Comparison of ENCODE assay signal across 10 mouse cellular contexts in the genomic region with DNA sequence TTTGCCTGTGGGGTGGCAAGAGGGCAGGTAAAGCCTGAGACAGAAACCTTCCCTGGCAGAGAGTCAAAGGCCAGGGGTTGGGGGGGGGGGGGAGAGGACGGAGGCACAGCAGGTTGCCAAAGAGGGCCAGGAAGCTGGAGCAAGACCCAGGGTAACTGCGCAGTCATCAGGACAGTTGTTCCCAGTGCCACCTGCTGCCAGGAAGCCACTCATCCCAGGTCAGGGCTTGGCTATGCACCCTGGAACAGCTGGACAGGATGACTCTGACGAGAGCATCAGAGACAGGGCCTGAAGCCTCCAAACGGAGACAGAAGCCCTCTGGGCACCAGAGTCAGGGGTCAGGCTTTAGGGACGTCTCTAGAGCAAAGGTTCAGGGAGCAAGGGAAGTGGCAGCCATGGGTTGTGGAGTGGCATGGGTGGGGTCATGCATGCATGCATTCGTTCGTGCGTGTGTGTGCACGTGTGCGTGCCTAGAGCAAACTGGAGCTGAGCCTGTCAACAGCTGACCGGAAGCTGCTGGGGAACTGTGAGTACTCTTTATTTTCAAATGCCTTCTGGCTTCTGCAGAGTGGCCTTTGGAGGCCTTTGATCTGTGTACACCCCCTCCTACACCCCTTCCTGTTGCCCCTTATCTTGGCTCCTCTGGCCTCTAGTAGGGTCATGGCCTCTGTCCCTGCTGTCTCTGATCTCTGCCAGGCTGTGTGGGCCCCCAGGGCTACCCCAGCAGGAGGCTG. TPM values are rescaled to one million over a fixed set of nuclear protein-coding genes. Genes with fewer than 3 reads are reported as not detected.
DNase-seq lines count a peak whose midpoint lies in the region; ATAC-seq and TF ChIP-seq lines count a peak whose summit lies in the region.
"Had no signal": no experiment of that assay in that cellular context is flagged by ENCODE, and none has a peak within 500 bp of the region (broad histone marks: within the 10 kb centered on the region; RNA-seq: fewer than 3 reads in every experiment).

No protein-coding gene starts in this region.

- H3K4me3 ChIP-seq in heart, embryonic 14.5 days (ENCODE audit: control insufficient read depth in 1 of 2, insufficient read depth in 1 of 2, low read depth in 1 of 2, low read length in 2 of 2), result no peak overlapping the region
- H3K4me3 ChIP-seq in kidney, postnatal 0 days (replicated peaks; ENCODE audit: low read depth, low read length), result no peak overlapping the region
- H3K4me3 ChIP-seq in lung, postnatal 0 days (ENCODE audit: low read depth, low read length), result no peak overlapping the region
- H3K4me3 ChIP-seq in midbrain, embryonic 14.5 days (replicated peaks; ENCODE audit: low read depth, low read length), result no peak overlapping the region
- H3K4me3 ChIP-seq: heart, embryonic 13.5 days; stomach, embryonic 15.5 days had no signal

- DNase-seq in heart, postnatal 10 days, result no peak
- DNase-seq in kidney, postnatal 0 days (ENCODE audit: low spot score), result no peak
- peak; percentile 58 for DNase-seq in lung, postnatal 0 days (ENCODE audit: low spot score)
- DNase-seq in midbrain, embryonic 14.5 days, result no peak
- DNase-seq in adrenal gland, postnatal 25 days, result no peak

- no peak overlapping the region for H3K27ac ChIP-seq in heart, embryonic 14.5 days (replicated peaks in 1 of 2; ENCODE audit: control insufficient read depth in 1 of 2, insufficient read depth in 1 of 2, low read depth in 2 of 2, low read length in 2 of 2)
- no peak overlapping the region for H3K27ac ChIP-seq in kidney, postnatal 0 days
- peak overlapping the region; percentile 5; the same call in 1 of the 2 replicates for H3K27ac ChIP-seq in lung, postnatal 0 days (ENCODE audit: low read length)
- no peak overlapping the region for H3K27ac ChIP-seq in midbrain, embryonic 14.5 days (replicated peaks; ENCODE audit: low read depth, low read length)
- H3K27ac ChIP-seq: heart, embryonic 13.5 days; liver, embryonic 14.5 days; stomach, embryonic 15.5 days had no signal

- H3K27me3 ChIP-seq in heart, embryonic 14.5 days (ENCODE audit: control insufficient read depth, insufficient read depth, low read length), result no peaks in the 10 kb centered on the region
- no peaks in the 10 kb centered on the region for H3K27me3 ChIP-seq in kidney, postnatal 0 days (ENCODE audit: insufficient read depth, low read length)
- H3K27me3 ChIP-seq in lung, postnatal 0 days (replicated peaks; ENCODE audit: insufficient read depth, low read length), result no peaks in the 10 kb centered on the region
- no peaks in the 10 kb centered on the region; the same call in 1 of the 2 replicates for H3K27me3 ChIP-seq in midbrain, embryonic 14.5 days (ENCODE audit: control insufficient read depth, insufficient read depth, low read length)
- H3K27me3 ChIP-seq: stomach, embryonic 15.5 days had no signal

- H3K4me2 ChIP-seq in heart, embryonic 14.5 days (ENCODE audit: low read length), result no peak overlapping the region
- no peak overlapping the region for H3K4me2 ChIP-seq in kidney, postnatal 0 days (ENCODE audit: low read length)
- H3K4me2 ChIP-seq in lung, postnatal 0 days (replicated peaks; ENCODE audit: low read depth, low read length), result no peak overlapping the region
- no peak overlapping the region for H3K4me2 ChIP-seq in midbrain, embryonic 14.5 days (ENCODE audit: low read length)
- H3K4me2 ChIP-seq: heart, embryonic 13.5 days; stomach, embryonic 15.5 days had no signal

- H3K9me3 ChIP-seq in heart, embryonic 14.5 days (ENCODE audit: control insufficient read depth, low read length), result no peaks in the 10 kb centered on the region
- no peaks in the 10 kb centered on the region for H3K9me3 ChIP-seq in kidney, postnatal 0 days (replicated peaks; ENCODE audit: low read length)
- no peaks in the 10 kb centered on the region for H3K9me3 ChIP-seq in lung, postnatal 0 days (ENCODE audit: low read length)
- no peaks in the 10 kb centered on the region for H3K9me3 ChIP-seq in midbrain, embryonic 14.5 days (ENCODE audit: control insufficient read depth, low read length)
- H3K9me3 ChIP-seq: heart, embryonic 13.5 days; stomach, embryonic 15.5 days had no signal

- intact Hi-C loops in heart, postnatal 10 days (cut with DNase I), result no loop called here

- H3K4me1 ChIP-seq in heart, embryonic 14.5 days (ENCODE audit: control insufficient read depth in 2 of 2, insufficient read depth in 2 of 2, low read length in 2 of 2), result peaks cover 4 to 8% of the 10 kb centered on the region in 2 experiments
- H3K4me1 ChIP-seq in kidney, postnatal 0 days (replicated peaks; ENCODE audit: insufficient read depth, low read length), result no peaks in the 10 kb centered on the region
- H3K4me1 ChIP-seq in lung, postnatal 0 days (ENCODE audit: insufficient read depth, low read depth, low read length), result no peaks in the 10 kb centered on the region
- no peaks in the 10 kb centered on the region for H3K4me1 ChIP-seq in midbrain, embryonic 14.5 days (ENCODE audit: control insufficient read depth, insufficient read depth, low read length)

- 0 out of 2 replicates have a peak, but pooled peaks have one; percentile 32 for ATAC-seq in heart, embryonic 14.5 days (ENCODE audit: insufficient number of reproducible peaks, insufficient read depth, low FRiP score, low read depth)
- ATAC-seq in common myeloid progenitor, adult 5-6 weeks (replicated peaks; ENCODE audit: low read depth, poor library complexity, severe bottlenecking), result 0 out of 2 replicates have a peak, but pooled peaks have one; percentile 16
- ATAC-seq in kidney, postnatal 0 days (replicated peaks; ENCODE audit: low FRiP score, low read depth), result peak; percentile 33; the same call in 1 of the 2 replicates
- ATAC-seq in lung, postnatal 0 days, result peak; percentile 75
- no peak for ATAC-seq in midbrain, embryonic 14.5 days (ENCODE audit: low FRiP score, low TSS enrichment)

- WGBS in heart, embryonic 14.5 days, result 24% methylated on average over 11 of the region's 11 CpGs
- 46% methylated on average over 10 of the region's 11 CpGs for WGBS in kidney, postnatal 0 days
- 12% methylated on average over 10 of the region's 11 CpGs for WGBS in lung, postnatal 0 days
- WGBS in midbrain, embryonic 14.5 days, result 63% methylated on average over 10 of the region's 11 CpGs

- peak; percentile 52; the same call in 1 of the 2 replicates for TF ChIP-seq EP300 in lung, postnatal 0 days (IDR thresholded peaks at IDR 0.05)

- TF ChIP-seq CTCF in kidney, postnatal 0 days (IDR thresholded peaks at IDR 0.05; ENCODE audit: low read depth), result no peak
- TF ChIP-seq CTCF in lung, postnatal 0 days (IDR thresholded peaks at IDR 0.05), result no peak

- no peaks in the 10 kb centered on the region for H3K36me3 ChIP-seq in heart, embryonic 14.5 days (ENCODE audit: control insufficient read depth, insufficient read depth, low read length)
- no peaks in the 10 kb centered on the region for H3K36me3 ChIP-seq in kidney, postnatal 0 days (ENCODE audit: insufficient read depth, low read length)
- H3K36me3 ChIP-seq in lung, postnatal 0 days (ENCODE audit: insufficient read depth, low read length), result no peaks in the 10 kb centered on the region
- H3K36me3 ChIP-seq in midbrain, embryonic 14.5 days (ENCODE audit: control insufficient read depth, insufficient read depth, low read length), result no peaks in the 10 kb centered on the region
- H3K36me3 ChIP-seq: heart, embryonic 13.5 days; stomach, embryonic 15.5 days had no signal

- H3K9ac ChIP-seq in heart, embryonic 14.5 days (ENCODE audit: low read length), result no peak overlapping the region
- no peak overlapping the region for H3K9ac ChIP-seq in kidney, postnatal 0 days (ENCODE audit: low read depth, low read length)
- H3K9ac ChIP-seq in lung, postnatal 0 days (replicated peaks; ENCODE audit: low read depth), result no peak overlapping the region
- H3K9ac ChIP-seq in midbrain, embryonic 14.5 days (replicated peaks; ENCODE audit: low read length), result no peak overlapping the region
- H3K9ac ChIP-seq: heart, embryonic 13.5 days; liver, embryonic 14.5 days; stomach, embryonic 15.5 days had no signal

RNA-seq across cellular contexts. Expression of gene Laptm5, which starts 23.0 kb away (rescaled TPM):
- 30.8 and 33.0 TPM in 2 replicates for polyA plus RNA-seq in heart, embryonic 14.5 days (2014; fragmentation: Nextera tagmentation; extraction: Ambion mirVana)
- 10 to 100 TPM; 13.9 to 16.9 TPM for total RNA-seq in heart, postnatal 10 days (2021)
- 106 and 110 TPM in 2 replicates for total RNA-seq in common myeloid progenitor, adult 5-6 weeks (2017)
- polyA plus RNA-seq in kidney, postnatal 0 days (2015; fragmentation: Nextera tagmentation; extraction: Ambion mirVana), result 24.2 and 26.8 TPM in 2 replicates
- 88.8 and 98.8 TPM in 2 replicates for polyA plus RNA-seq in lung, postnatal 0 days (2015; fragmentation: Nextera tagmentation; extraction: Ambion mirVana)
- polyA plus RNA-seq in midbrain, embryonic 14.5 days (2014; fragmentation: Nextera tagmentation; extraction: Ambion mirVana), result 14.3 and 31.7 TPM in 2 replicates
- total RNA-seq in adrenal gland, postnatal 25 days (2021), result 12.1 and 13.6 TPM in 2 replicates

RNA-seq across cellular contexts. Expression of gene Matn1, which starts 54.2 kb away (rescaled TPM):
- not detected in 2 replicates for polyA plus RNA-seq in heart, embryonic 14.5 days (2014; fragmentation: Nextera tagmentation; extraction: Ambion mirVana)
- not detected for total RNA-seq in heart, postnatal 10 days (2021)
- total RNA-seq in common myeloid progenitor, adult 5-6 weeks (2017), result not detected in 2 replicates
- 0.24 and 0.29 TPM in 2 replicates for polyA plus RNA-seq in kidney, postnatal 0 days (2015; fragmentation: Nextera tagmentation; extraction: Ambion mirVana)
- polyA plus RNA-seq in lung, postnatal 0 days (2015; fragmentation: Nextera tagmentation; extraction: Ambion mirVana), result not detected in 2 replicates
- not detected in 2 replicates for polyA plus RNA-seq in midbrain, embryonic 14.5 days (2014; fragmentation: Nextera tagmentation; extraction: Ambion mirVana)
- total RNA-seq in adrenal gland, postnatal 25 days (2021), result not detected in 2 replicates
- polyA plus RNA-seq: heart, embryonic 13.5 days; stomach, embryonic 15.5 days had no signal
